ENCODE assay signal across 9 mouse cellular contexts in genomic region chr7:19589917-19590316, GRCm38 (mm10). TPM values are rescaled to one million over a fixed set of nuclear protein-coding genes. Genes with fewer than 3 reads are reported as not detected.
DNase-seq lines count a peak whose midpoint lies in the region; ATAC-seq lines count a peak whose summit lies in the region.
"Had no signal": no experiment of that assay in that cellular context is flagged by ENCODE, and none has a peak within 500 bp of the region (broad histone marks: within the 10 kb centered on the region; RNA-seq: fewer than 3 reads in every experiment).

No protein-coding gene starts in this region.

- H3K9me3 ChIP-seq in intestine, embryonic 14.5 days (ENCODE audit: control insufficient read depth, low read length), result no peaks in the 10 kb centered on the region
- H3K9me3 ChIP-seq: stomach, embryonic 15.5 days had no signal

- H3K4me3 ChIP-seq in intestine, embryonic 14.5 days (ENCODE audit: low read depth, low read length), result no peak overlapping the region
- H3K4me3 ChIP-seq: stomach, embryonic 15.5 days had no signal

- WGBS in intestine, embryonic 14.5 days, result 54% methylated on average over 3 of the region's 3 CpGs

- peak; percentile 29 for ATAC-seq in intestine, embryonic 14.5 days (replicated peaks; ENCODE audit: low FRiP score, low TSS enrichment, low read depth)
- peak; percentile 73 for ATAC-seq in megakaryocyte-erythroid progenitor cell, adult 5-6 weeks (replicated peaks; ENCODE audit: low FRiP score, low TSS enrichment, poor library complexity, severe bottlenecking)

- H3K4me1 ChIP-seq in intestine, embryonic 14.5 days (replicated peaks; ENCODE audit: control insufficient read depth, insufficient read depth, low read length), result no peaks in the 10 kb centered on the region
- H3K4me1 ChIP-seq: stomach, embryonic 15.5 days had no signal

- no peak overlapping the region for H3K27ac ChIP-seq in intestine, embryonic 14.5 days (ENCODE audit: low read depth)
- H3K27ac ChIP-seq: stomach, embryonic 15.5 days had no signal

- no peak overlapping the region for H3K4me2 ChIP-seq in intestine, embryonic 14.5 days (ENCODE audit: low read length)
- H3K4me2 ChIP-seq: stomach, embryonic 15.5 days had no signal

- peak; percentile 47 for DNase-seq in ovary, adult 18-20 months (ENCODE audit: low spot score)
- no peak for DNase-seq in ovary, postnatal 10 days (ENCODE audit: low spot score)
- peak; percentile 89 to 95 for DNase-seq in cerebellum, postnatal 10 days
- DNase-seq in frontal cortex, postnatal 14 days (ENCODE audit: low spot score in 2 of 2), result peak; percentile 43 to 50
- peak; percentile 67 for DNase-seq in intestine, embryonic 14.5 days (ENCODE audit: low spot score)
- peak; percentile 67 to 85 for DNase-seq in left cerebral cortex, adult 9 months (ENCODE audit: low spot score in 2 of 2)
- peak; percentile 73 for DNase-seq in skeletal muscle tissue, adult 2 months (ENCODE audit: low read depth, low spot score)

- H3K27me3 ChIP-seq in intestine, embryonic 14.5 days (replicated peaks; ENCODE audit: control insufficient read depth, insufficient read depth, low read length), result no peaks in the 10 kb centered on the region
- H3K27me3 ChIP-seq: stomach, embryonic 15.5 days had no signal

- H3K9ac ChIP-seq in intestine, embryonic 14.5 days (ENCODE audit: low read length), result no peak overlapping the region
- H3K9ac ChIP-seq: stomach, embryonic 15.5 days had no signal

- peaks cover 98% of the 10 kb centered on the region for H3K36me3 ChIP-seq in intestine, embryonic 14.5 days (ENCODE audit: control insufficient read depth, insufficient read depth, low read length)

RNA-seq across cellular contexts. Expression of gene Gemin7, which starts 12.5 kb away (rescaled TPM):
- polyA plus RNA-seq in intestine, embryonic 14.5 days (2014; fragmentation: Nextera tagmentation; extraction: Ambion mirVana), result 176 and 180 TPM in 2 replicates
- 60.3 and 70.0 TPM in 2 replicates for total RNA-seq in megakaryocyte-erythroid progenitor cell, adult 5-6 weeks (2014; fragmentation: Nextera tagmentation)
- total RNA-seq in megakaryocyte-erythroid progenitor cell, adult 5-6 weeks (2017), result 24.1 and 25.1 TPM in 2 replicates

RNA-seq across cellular contexts. Expression of gene Zfp296, which starts 12.8 kb away (rescaled TPM):
- polyA plus RNA-seq in intestine, embryonic 14.5 days (2014; fragmentation: Nextera tagmentation; extraction: Ambion mirVana), result 1.1 and 1.4 TPM in 2 replicates
- total RNA-seq in megakaryocyte-erythroid progenitor cell, adult 5-6 weeks (2014; fragmentation: Nextera tagmentation), result 0.47 and 4.2 TPM in 2 replicates
- total RNA-seq in megakaryocyte-erythroid progenitor cell, adult 5-6 weeks (2017), result 3.2 and 3.9 TPM in 2 replicates

RNA-seq across cellular contexts. Expression of gene Clasrp, which starts 14.4 kb away (rescaled TPM):
- 41.4 and 46.4 TPM in 2 replicates for polyA plus RNA-seq in intestine, embryonic 14.5 days (2014; fragmentation: Nextera tagmentation; extraction: Ambion mirVana)
- total RNA-seq in megakaryocyte-erythroid progenitor cell, adult 5-6 weeks (2014; fragmentation: Nextera tagmentation), result 44.9 and 53.1 TPM in 2 replicates
- 33.9 and 48.3 TPM in 2 replicates for total RNA-seq in megakaryocyte-erythroid progenitor cell, adult 5-6 weeks (2017)

RNA-seq across cellular contexts. Expression of gene Ppp1r37, which starts 27.0 kb away (rescaled TPM):
- polyA plus RNA-seq in intestine, embryonic 14.5 days (2014; fragmentation: Nextera tagmentation; extraction: Ambion mirVana), result 4.4 and 6.0 TPM in 2 replicates
- total RNA-seq in megakaryocyte-erythroid progenitor cell, adult 5-6 weeks (2014; fragmentation: Nextera tagmentation), result 27.7 and 37.2 TPM in 2 replicates
- 14.6 and 14.7 TPM in 2 replicates for total RNA-seq in megakaryocyte-erythroid progenitor cell, adult 5-6 weeks (2017)

RNA-seq across cellular contexts. Expression of gene Relb, which starts 39.3 kb away (rescaled TPM):
- 9.4 and 9.5 TPM in 2 replicates for polyA plus RNA-seq in intestine, embryonic 14.5 days (2014; fragmentation: Nextera tagmentation; extraction: Ambion mirVana)
- total RNA-seq in megakaryocyte-erythroid progenitor cell, adult 5-6 weeks (2014; fragmentation: Nextera tagmentation), result 3.8 TPM in 1 of 2 replicates, not detected in the other
- total RNA-seq in megakaryocyte-erythroid progenitor cell, adult 5-6 weeks (2017), result 0.47 and 0.69 TPM in 2 replicates
